Mouse (Mus musculus) liver, embryonic 14.5 days (tissue): ENCODE measurements at regions not wholly inside any gene's neighbourhood (a gene's known extent, or its start where the extent isn't known, plus 50 kb on each side); places are given as distances from the start of the nearest gene placed in this dataset.

Experiments
- ATAC-seq: fragments of 200-750 bp; cut with Nextera tagmentation; 2 replicates; pipeline ENCODE4 v1.8.0; 2017; ENCODE audit warnings: moderate number of reproducible peaks, mild to moderate bottlenecking, moderate library complexity; ENCODE audit not compliant: insufficient read depth
- DNase-seq, 3 experiments: peaks; one replicate each; pipeline ENCODE4 v3.0.0-alpha.2; 2012 to 2013; ENCODE audit warnings: low read depth in 3 of 3, low spot score in 3 of 3
- H3K27ac ChIP-seq: fragments of 300-500 bp; sonication (generic); 2 replicates; pipeline ENCODE4 v1.5.1; 2014; ENCODE audit warnings: moderate library complexity, mild to moderate bottlenecking, control low read depth, inconsistent platforms
- H3K27me3 ChIP-seq: fragments of 300-500 bp; sonication (generic); 2 replicates; pipeline ENCODE4 v1.6.1; 2014; ENCODE audit warnings: mild to moderate bottlenecking, low read length, moderate library complexity; ENCODE audit not compliant: control insufficient read depth, insufficient read depth
- H3K36me3 ChIP-seq: fragments of 300-500 bp; sonication (generic); replicated peaks from 2 replicates; pipeline ENCODE4 v1.6.1; 2014; ENCODE audit warnings: low read depth; ENCODE audit not compliant: control insufficient read depth, insufficient read depth
- H3K4me1 ChIP-seq, 2 experiments: fragments of 200-500 bp in 1 of 2; fragments of 300-500 bp in 1 of 2; sonication (generic) in 1 of 2; replicated peaks; 2 replicates each; pipeline ENCODE4 v1.6.1; 2012 to 2014; ENCODE audit warnings: antibody characterized with exemption in 1 of 2, inconsistent platforms in 1 of 2, low read length in 1 of 2; ENCODE audit not compliant: control insufficient read depth in 2 of 2, insufficient read depth in 2 of 2
- H3K4me2 ChIP-seq: fragments of 300-500 bp; sonication (generic); 2 replicates; pipeline ENCODE4 v1.6.1; 2014; ENCODE audit warnings: low read depth, mild to moderate bottlenecking, control low read depth, moderate library complexity
- H3K4me3 ChIP-seq, 2 experiments: fragments of 200-500 bp in 1 of 2; fragments of 300-500 bp in 1 of 2; sonication (generic) in 1 of 2; 2 replicates each; pipeline ENCODE4 v1.5.1; 2012 to 2014; ENCODE audit warnings: low read depth in 2 of 2, low read length in 2 of 2, mild to moderate bottlenecking in 2 of 2, control low read depth in 1 of 2, inconsistent platforms in 1 of 2, moderate library complexity in 1 of 2; ENCODE audit not compliant: insufficient read depth in 1 of 2
- H3K9ac ChIP-seq: fragments of 300-500 bp; sonication (generic); replicated peaks from 2 replicates; pipeline ENCODE4 v1.6.1; 2014; ENCODE audit warnings: mild to moderate bottlenecking, control low read depth, moderate library complexity
- H3K9me3 ChIP-seq: fragments of 300-500 bp; sonication (generic); 2 replicates; pipeline ENCODE4 v1.6.1; 2016; ENCODE audit warnings: low read length, mixed read lengths; ENCODE audit not compliant: control insufficient read depth
- CTCF ChIP-seq: IDR thresholded peaks from 2 replicates; pipeline ENCODE4 v1.5.1; 2016; ENCODE audit warnings: antibody characterized with exemption, low read depth, control low read depth
- EP300 ChIP-seq: IDR thresholded peaks from 2 replicates; pipeline ENCODE4 v1.6.1; 2016; ENCODE audit warnings: antibody characterized with exemption, low read depth
- WGBS: fragments of 180-500 bp; shearing (Covaris S2); extraction: QIAGEN DNeasy Blood & Tissue Kit; methylation state at CpG from one replicate; pipeline ENCODE4 v1.1.7; 2014; ENCODE audit not compliant: insufficient replicate concordance; 5-methylcytosine and 5-hydroxymethylcytosine counted together

GRCm38 (mm10) chr17:45294256-45294865, 139.2 kb downstream of the Cdc5l start:
- Histone ChIP-seq H3K9ac (no peak overlapping the region), H3K4me1 (no peaks in the 10 kb centered on the region), H3K36me3 (no peaks in the 10 kb centered on the region), H3K9me3 (no peaks in the 10 kb centered on the region), H3K4me3 (no peak overlapping the region), H3K27me3 (no peaks in the 10 kb centered on the region), H3K4me2 (no peak overlapping the region), H3K27ac (no peak overlapping the region)
- DNase-seq (no peak), ATAC-seq (no peak)
- TF ChIP-seq EP300 (no peak), CTCF (no peak)
- 62% methylated on average over 11 of the region's 11 CpGs for WGBS

GRCm38 (mm10) chr17:45292883-45293282, 140.7 kb downstream of the Cdc5l start:
- WGBS, result 61% methylated on average over 7 of the region's 7 CpGs

DNA sequence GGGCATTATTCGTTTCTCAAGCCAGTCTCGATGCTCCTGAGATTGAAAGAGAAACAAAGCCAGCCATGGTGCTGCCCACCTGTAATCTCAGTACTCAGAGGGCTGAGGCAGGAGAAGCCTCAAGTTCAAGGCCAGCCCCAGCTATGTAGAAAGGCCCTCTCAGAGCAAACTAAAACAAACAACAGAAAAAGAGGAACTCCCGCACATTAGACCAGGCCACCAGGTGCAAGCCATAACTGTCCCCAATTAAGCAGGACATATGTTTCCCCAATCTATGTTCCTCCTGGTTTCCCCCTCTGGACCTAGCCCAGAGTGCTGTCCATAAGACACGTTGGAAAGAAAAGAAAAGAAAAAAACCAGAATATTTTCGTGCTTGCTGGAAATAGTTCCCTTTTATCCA, 142.5 kb downstream of the Cdc5l start:
- ATAC-seq (no peak), DNase-seq (no peak)
- H3K27me3 ChIP-seq, result no peaks in the 10 kb centered on the region
- no peak overlapping the region for H3K4me2 ChIP-seq
- H3K9me3 ChIP-seq, result no peaks in the 10 kb centered on the region
- 42% methylated on average over 5 of the region's 5 CpGs for WGBS
- no peaks in the 10 kb centered on the region for H3K4me1 ChIP-seq
- no peak overlapping the region for H3K4me3 ChIP-seq
- TF ChIP-seq EP300 (no peak), CTCF (no peak)
- no peaks in the 10 kb centered on the region for H3K36me3 ChIP-seq
- no peak overlapping the region for H3K27ac ChIP-seq
- no peak overlapping the region for H3K9ac ChIP-seq

More at GRCm38 (mm10) chr17:45292883-45293282, 140.7 kb downstream of the Cdc5l start:
- Histone ChIP-seq H3K27me3 (no peaks in the 10 kb centered on the region), H3K9ac (no peak overlapping the region), H3K36me3 (no peaks in the 10 kb centered on the region), H3K4me3 (no peak overlapping the region), H3K4me2 (no peak overlapping the region), H3K27ac (no peak overlapping the region), H3K4me1 (no peaks in the 10 kb centered on the region), H3K9me3 (no peaks in the 10 kb centered on the region)
- no peak for TF ChIP-seq CTCF
- no peak for TF ChIP-seq EP300
- DNase-seq, result no peak
- ATAC-seq, result no peak

- H3K4me3 ChIP-seq, result no peak overlapping the region
- H3K27ac ChIP-seq, result no peak overlapping the region
- H3K9me3 ChIP-seq, result no peaks in the 10 kb centered on the region
- H3K27me3 ChIP-seq, result no peaks in the 10 kb centered on the region
- H3K9ac ChIP-seq, result no peak overlapping the region
- TF ChIP-seq CTCF, result no peak
- no peak for TF ChIP-seq EP300
- 43% methylated on average over 3 of the region's 3 CpGs for WGBS
- no peaks in the 10 kb centered on the region for H3K36me3 ChIP-seq
- no peak for DNase-seq
- no peak overlapping the region for H3K4me2 ChIP-seq
- no peaks in the 10 kb centered on the region for H3K4me1 ChIP-seq
- no peak for ATAC-seq
Measured at GRCm38 (mm10) chr17:45285621-45286189, 147.8 kb downstream of the Cdc5l start.

DNA sequence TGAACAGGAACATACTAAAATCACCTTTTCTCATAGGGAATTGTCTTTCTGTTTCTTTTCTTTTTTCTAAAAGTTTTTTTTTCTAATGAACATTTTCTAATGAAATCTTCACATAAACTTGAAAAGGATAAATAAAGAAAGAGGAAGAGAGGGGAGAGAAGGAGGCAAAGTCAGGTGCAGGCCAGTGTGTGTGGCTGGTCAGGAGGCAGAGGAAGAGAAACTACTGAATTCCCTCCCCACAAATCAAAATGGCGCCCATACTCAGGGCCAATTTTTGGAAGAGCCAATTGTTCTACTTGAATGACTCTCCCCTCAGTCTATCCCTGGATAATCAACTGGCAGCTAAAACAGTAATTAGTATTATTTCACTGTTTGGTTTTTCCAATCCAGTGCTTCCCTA, 152.0 kb downstream of the Cdc5l start:
- Histone ChIP-seq H3K9me3 (no peaks in the 10 kb centered on the region), H3K27me3 (no peaks in the 10 kb centered on the region), H3K9ac (no peak overlapping the region), H3K4me2 (no peak overlapping the region), H3K4me1 (no peaks in the 10 kb centered on the region), H3K36me3 (no peaks in the 10 kb centered on the region), H3K27ac (no peak overlapping the region), H3K4me3 (no peak overlapping the region)
- 64% methylated on average over 1 of the region's 1 CpGs for WGBS
- TF ChIP-seq EP300 (no peak), CTCF (no peak)
- no peak for ATAC-seq
- DNase-seq, result no peak
